Comparison of ENCODE assay signal across 16 mouse cellular contexts in the genomic region with DNA sequence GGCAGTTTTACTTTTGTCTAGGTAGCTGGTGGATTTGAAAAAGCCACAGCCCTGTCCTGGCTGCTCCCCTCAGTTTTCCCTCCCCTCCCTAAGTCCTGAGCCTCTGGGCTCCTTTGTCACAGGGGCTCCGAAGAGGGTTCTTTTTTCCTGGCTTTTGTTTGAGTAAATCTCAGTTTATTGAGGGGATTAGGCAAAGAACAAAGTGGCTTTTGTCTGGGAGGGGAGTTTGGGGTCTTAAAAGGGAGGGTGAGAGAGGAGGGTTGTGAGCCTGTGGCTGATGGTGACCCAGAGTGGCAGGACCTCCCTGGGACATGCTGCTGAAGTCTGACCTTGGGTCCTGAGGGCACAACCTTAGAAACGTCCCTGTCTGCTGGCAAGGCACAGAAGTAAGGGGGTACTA.
DNase-seq lines count a peak whose midpoint lies in the region; ATAC-seq and TF ChIP-seq lines count a peak whose summit lies in the region.
"Had no signal": no experiment of that assay in that cellular context is flagged by ENCODE, and none has a peak within 500 bp of the region (broad histone marks: within the 10 kb centered on the region; RNA-seq: fewer than 3 reads in every experiment).

No protein-coding gene starts in this region.

- no peaks in the 10 kb centered on the region for H3K27me3 ChIP-seq in forebrain, embryonic 12.5 days
- no peaks in the 10 kb centered on the region for H3K27me3 ChIP-seq in forebrain, embryonic 16.5 days (replicated peaks; ENCODE audit: control insufficient read depth, insufficient read depth, low read length)
- no peaks in the 10 kb centered on the region for H3K27me3 ChIP-seq in embryonic facial prominence, embryonic 15.5 days
- no peaks in the 10 kb centered on the region for H3K27me3 ChIP-seq in midbrain, embryonic 14.5 days (ENCODE audit: control insufficient read depth, insufficient read depth, low read length)
- no peaks in the 10 kb centered on the region for H3K27me3 ChIP-seq in neural tube, embryonic 15.5 days (replicated peaks)
- H3K27me3 ChIP-seq: liver, embryonic 12.5 days had no signal

- peaks cover 14% of the 10 kb centered on the region for H3K4me1 ChIP-seq in forebrain, embryonic 12.5 days
- H3K4me1 ChIP-seq in forebrain, embryonic 16.5 days (replicated peaks; ENCODE audit: control insufficient read depth, insufficient read depth, low read length): peaks cover 3% of the 10 kb centered on the region; the same call in 1 of the 2 replicates
- peaks cover 30% of the 10 kb centered on the region for H3K4me1 ChIP-seq in embryonic facial prominence, embryonic 15.5 days
- no peaks in the 10 kb centered on the region; the same call in 1 of the 2 replicates for H3K4me1 ChIP-seq in midbrain, embryonic 14.5 days (ENCODE audit: control insufficient read depth, insufficient read depth, low read length)
- H3K4me1 ChIP-seq in lung, adult 2 months (ENCODE audit: control insufficient read depth, insufficient read depth, low read length): no peaks in the 10 kb centered on the region
- no peaks in the 10 kb centered on the region for H3K4me1 ChIP-seq in neural tube, embryonic 15.5 days
- H3K4me1 ChIP-seq: liver, embryonic 12.5 days had no signal

- no peaks in the 10 kb centered on the region for H3K36me3 ChIP-seq in forebrain, embryonic 12.5 days (replicated peaks)
- H3K36me3 ChIP-seq in forebrain, embryonic 16.5 days (ENCODE audit: control insufficient read depth, insufficient read depth): no peaks in the 10 kb centered on the region
- H3K36me3 ChIP-seq in embryonic facial prominence, embryonic 15.5 days: no peaks in the 10 kb centered on the region
- no peaks in the 10 kb centered on the region for H3K36me3 ChIP-seq in midbrain, embryonic 14.5 days (ENCODE audit: control insufficient read depth, insufficient read depth, low read length)
- H3K36me3 ChIP-seq in neural tube, embryonic 15.5 days: no peaks in the 10 kb centered on the region
- H3K36me3 ChIP-seq: liver, embryonic 12.5 days had no signal

- no peak for TF ChIP-seq CTCF in lung, adult 2 months (IDR thresholded peaks at IDR 0.05; ENCODE audit: insufficient read depth, low read length)

- ATAC-seq in forebrain, embryonic 12.5 days (ENCODE audit: low FRiP score): peak; percentile 63; the same call in 1 of the 2 replicates
- ATAC-seq in forebrain, embryonic 16.5 days: no peak
- ATAC-seq in embryonic facial prominence, embryonic 15.5 days (ENCODE audit: insufficient number of reproducible peaks, low FRiP score, low TSS enrichment, low read depth): no peak
- peak; percentile 63; the same call in 1 of the 2 replicates for ATAC-seq in midbrain, embryonic 14.5 days (ENCODE audit: low FRiP score, low TSS enrichment)
- no peak for ATAC-seq in neural tube, embryonic 15.5 days (ENCODE audit: low FRiP score)
- ATAC-seq: liver, embryonic 12.5 days; lung, postnatal 0 days had no signal

- DNase-seq in embryo, embryonic 10 days (ENCODE audit: low spot score): peak; percentile 36
- DNase-seq in midbrain, embryonic 14.5 days: peak; percentile 51
- no peak for DNase-seq in lung, adult 2 months
- DNase-seq in cerebellum, adult 18-20 months: no peak
- DNase-seq: cerebellum, adult 11 months; cerebellum, postnatal 36 days; kidney, adult 2 months; kidney, postnatal 36 days; thymus, adult 2 months had no signal

- TF ChIP-seq POLR2A in lung, adult 2 months (IDR thresholded peaks at IDR 0.05; ENCODE audit: borderline replicate concordance, extremely low read depth, low read depth, low read length): no peak

- no peak overlapping the region for H3K27ac ChIP-seq in forebrain, embryonic 12.5 days
- H3K27ac ChIP-seq in forebrain, embryonic 16.5 days (ENCODE audit: low read length): no peak overlapping the region
- H3K27ac ChIP-seq in embryonic facial prominence, embryonic 15.5 days (replicated peaks): peak overlapping the region; percentile 60
- H3K27ac ChIP-seq in midbrain, embryonic 14.5 days (replicated peaks; ENCODE audit: low read depth, low read length): no peak overlapping the region
- H3K27ac ChIP-seq in neural tube, embryonic 15.5 days (replicated peaks): no peak overlapping the region
- H3K27ac ChIP-seq: hindbrain, embryonic 14.5 days; liver, embryonic 12.5 days had no signal

- H3K4me3 ChIP-seq in forebrain, embryonic 12.5 days (replicated peaks): no peak overlapping the region
- no peak overlapping the region for H3K4me3 ChIP-seq in forebrain, embryonic 16.5 days (replicated peaks; ENCODE audit: low read length)
- H3K4me3 ChIP-seq in embryonic facial prominence, embryonic 15.5 days (replicated peaks): no peak overlapping the region
- no peak overlapping the region for H3K4me3 ChIP-seq in midbrain, embryonic 14.5 days (replicated peaks; ENCODE audit: low read depth, low read length)
- no peak overlapping the region for H3K4me3 ChIP-seq in lung, adult 2 months (replicated peaks; ENCODE audit: extremely low read depth, low read depth, low read length)
- no peak overlapping the region for H3K4me3 ChIP-seq in neural tube, embryonic 15.5 days (replicated peaks)
- H3K4me3 ChIP-seq: liver, embryonic 12.5 days had no signal

- no peaks in the 10 kb centered on the region for H3K9me3 ChIP-seq in forebrain, embryonic 12.5 days
- H3K9me3 ChIP-seq in forebrain, embryonic 16.5 days (ENCODE audit: control insufficient read depth, low read length): no peaks in the 10 kb centered on the region
- H3K9me3 ChIP-seq in embryonic facial prominence, embryonic 15.5 days (replicated peaks): no peaks in the 10 kb centered on the region
- no peaks in the 10 kb centered on the region for H3K9me3 ChIP-seq in midbrain, embryonic 14.5 days (ENCODE audit: control insufficient read depth, low read length)
- H3K9me3 ChIP-seq in neural tube, embryonic 15.5 days (replicated peaks): no peaks in the 10 kb centered on the region
- H3K9me3 ChIP-seq: liver, embryonic 12.5 days had no signal

- peak overlapping the region; percentile 1; the same call in 1 of the 2 replicates for H3K4me2 ChIP-seq in forebrain, embryonic 12.5 days
- H3K4me2 ChIP-seq in forebrain, embryonic 16.5 days (ENCODE audit: low read length): no peak overlapping the region
- H3K4me2 ChIP-seq in embryonic facial prominence, embryonic 15.5 days (replicated peaks): no peak overlapping the region
- H3K4me2 ChIP-seq in midbrain, embryonic 14.5 days (ENCODE audit: low read length): no peak overlapping the region
- no peak overlapping the region for H3K4me2 ChIP-seq in neural tube, embryonic 15.5 days
- H3K4me2 ChIP-seq: hindbrain, embryonic 14.5 days; liver, embryonic 12.5 days had no signal

- 0% methylated on average over 2 of the region's 2 CpGs for WGBS in forebrain, embryonic 12.5 days
- WGBS in forebrain, embryonic 16.5 days: 0% methylated on average over 2 of the region's 2 CpGs
- 7% methylated on average over 2 of the region's 2 CpGs for WGBS in embryonic facial prominence, embryonic 15.5 days
- WGBS in midbrain, embryonic 14.5 days: 0% methylated on average over 2 of the region's 2 CpGs
- 18% methylated on average over 2 of the region's 2 CpGs for WGBS in lung, adult 2 months
- 8% methylated on average over 2 of the region's 2 CpGs for WGBS in neural tube, embryonic 15.5 days

- no peak overlapping the region for H3K9ac ChIP-seq in forebrain, embryonic 12.5 days
- no peak overlapping the region for H3K9ac ChIP-seq in forebrain, embryonic 16.5 days (replicated peaks; ENCODE audit: low read depth, low read length)
- no peak overlapping the region for H3K9ac ChIP-seq in embryonic facial prominence, embryonic 15.5 days
- H3K9ac ChIP-seq in midbrain, embryonic 14.5 days (replicated peaks; ENCODE audit: low read length): no peak overlapping the region
- no peak overlapping the region for H3K9ac ChIP-seq in neural tube, embryonic 15.5 days (replicated peaks)
- H3K9ac ChIP-seq: hindbrain, embryonic 14.5 days; liver, embryonic 12.5 days had no signal

Comparison
In these comparisons a context has a peak if more than half of its experiments do, and no peak if none do; other contexts are left out.
1. ATAC-seq: peak in forebrain, embryonic 12.5 days (single experiment) and midbrain, embryonic 14.5 days (single experiment); none in forebrain, embryonic 16.5 days (single experiment), embryonic facial prominence, embryonic 15.5 days (single experiment) and neural tube, embryonic 15.5 days (single experiment).
2. DNase-seq: peak in embryo, embryonic 10 days (single experiment) and midbrain, embryonic 14.5 days (single experiment); none in lung, adult 2 months (single experiment) and cerebellum, adult 18-20 months (0 of 2).